Mouse (Mus musculus) left cerebral cortex, adult 8-10 months (tissue): ENCODE measurements around the gene Asz1. TPM values are rescaled to one million over a fixed set of nuclear protein-coding genes. Genes with fewer than 3 reads are reported as not detected.
A peak's percentile ranks its signal among the peaks of the same experiment; 100 is the strongest.

Source experiments
- DNase-seq, 2 experiments: peaks; one replicate each; pipeline ENCODE4 v3.0.0; 2022; ENCODE audit warnings: low spot score in 2 of 2
- total RNA-seq, 4 experiments: library from RNA; stranded (reverse); gene quantifications; 2 replicates each; pipeline ENCODE4 v1.2.4; 2022

Asz1 gene
- not detected for total RNA-seq

GRCm38 (mm10) chr6:18108934-18109333 is at the start of gene Asz1:
Gene Asz1, minus strand, starts transcription at chr6:18109061.
- no peak for DNase-seq

DNA sequence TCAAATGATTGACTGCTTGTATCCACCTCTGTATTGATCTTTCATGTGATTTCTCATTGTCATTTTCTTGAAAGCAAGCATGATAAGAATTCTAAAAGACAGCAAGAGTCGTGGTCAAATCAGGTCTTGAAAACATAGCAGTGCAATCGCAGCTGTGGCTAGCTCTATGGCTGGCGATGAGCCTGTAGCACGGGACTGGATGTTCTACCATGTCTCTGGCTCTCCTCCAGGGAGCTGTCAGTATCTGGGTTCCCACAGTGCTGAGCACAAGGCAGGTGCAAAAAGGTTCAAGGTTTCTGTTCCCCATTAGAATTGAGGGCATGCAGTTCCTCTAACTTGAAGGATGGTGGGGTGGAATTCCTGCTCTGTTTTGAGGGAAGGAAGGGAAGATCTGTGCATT is 44.2 kb upstream of the Asz1 start:
- DNase-seq = no peak

DNA sequence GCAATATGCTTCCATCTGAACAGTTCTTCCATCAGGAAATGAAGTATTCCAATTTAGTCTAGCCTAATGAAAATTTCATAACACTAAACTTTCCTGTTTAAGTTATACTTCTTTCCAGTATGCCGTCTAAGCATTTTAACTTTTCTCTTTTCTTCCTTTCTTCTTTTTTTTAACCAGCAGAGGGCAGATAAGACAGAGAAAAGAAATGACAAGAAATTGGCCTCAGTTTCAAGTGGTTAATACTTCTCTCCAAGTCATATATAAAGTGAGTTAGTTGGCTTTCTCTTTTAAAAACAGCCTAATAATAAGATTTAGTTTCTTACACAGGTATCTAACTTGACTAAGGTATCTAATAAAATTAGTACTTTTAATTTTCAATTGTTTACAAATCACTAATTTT is 26.4 kb upstream of the Asz1 start:
- no peak for DNase-seq

DNA sequence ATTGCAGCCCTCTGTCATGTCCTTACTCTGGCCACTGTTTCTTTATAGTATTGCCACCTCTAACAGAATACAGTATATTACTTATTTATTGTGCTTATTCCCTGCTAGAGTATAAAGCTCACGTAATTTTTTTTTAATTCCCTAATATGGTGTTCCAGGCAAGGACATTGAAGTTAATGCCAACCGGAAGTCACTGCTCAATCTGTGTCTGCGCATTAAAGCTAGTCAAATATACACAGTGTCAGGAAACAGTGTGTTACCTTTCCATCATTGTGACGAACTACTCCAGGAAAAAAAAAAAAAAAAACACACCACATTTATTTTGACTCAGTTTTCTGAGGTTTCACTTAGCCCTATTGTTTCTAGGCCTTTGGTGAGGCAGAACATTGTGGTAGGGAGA is 19.2 kb upstream of the Asz1 start:
- DNase-seq = no peak

DNA sequence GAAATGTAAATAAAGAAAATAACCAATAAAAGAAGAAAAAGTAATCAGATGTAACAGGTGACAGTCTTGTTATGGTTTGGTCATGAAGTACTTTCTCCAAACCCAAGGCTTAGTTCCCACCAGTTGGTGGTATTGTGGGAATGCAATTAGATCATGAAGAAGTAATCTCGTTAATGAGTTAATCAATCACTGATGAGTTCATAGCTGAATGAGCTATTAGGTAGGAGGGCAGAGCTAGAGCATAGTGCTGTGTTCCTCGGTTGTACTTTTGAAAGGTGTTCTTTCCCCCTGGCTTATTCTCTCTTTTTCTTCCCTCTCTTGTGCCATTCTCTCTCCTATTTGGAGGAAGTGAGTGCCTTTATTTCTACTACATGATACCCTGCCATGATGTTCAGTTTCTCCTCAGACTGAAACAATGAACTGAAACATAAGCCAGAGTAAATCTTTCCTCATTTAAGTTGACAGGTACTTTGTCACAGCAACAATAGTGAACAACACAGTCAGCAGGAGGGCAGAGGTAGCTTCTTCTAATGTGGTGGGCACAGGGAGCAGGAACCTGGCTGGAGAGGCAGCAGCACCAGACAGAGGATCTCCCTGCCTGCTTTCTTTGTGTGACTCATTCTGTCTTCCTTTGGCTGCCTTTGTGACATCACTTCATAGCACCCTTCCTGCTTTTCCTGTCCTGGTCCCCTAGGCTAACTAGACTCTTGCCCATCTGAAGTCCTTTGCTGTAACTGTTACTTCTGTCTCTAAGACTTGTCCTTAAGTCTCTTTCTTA is 18.5 kb upstream of the Asz1 start:
- no peak for DNase-seq

DNA sequence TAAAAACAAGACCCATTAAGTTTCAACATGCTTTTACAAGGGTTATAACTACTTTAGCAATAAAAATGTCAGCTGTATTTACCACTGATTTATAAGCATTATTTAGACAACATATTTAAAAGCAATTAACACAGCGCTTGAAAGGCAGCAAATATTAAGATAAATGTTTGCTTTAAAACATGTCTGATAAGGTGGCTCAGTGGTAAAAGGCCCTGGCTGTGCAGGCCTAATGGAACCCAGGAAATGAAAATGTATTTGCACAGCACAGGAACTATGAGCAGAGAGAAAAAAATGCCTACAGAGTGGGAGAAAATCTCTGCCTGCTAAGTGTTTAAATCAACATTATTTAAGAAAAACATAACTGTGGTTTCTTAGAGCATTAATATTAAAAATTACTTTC is 12.0 kb downstream of the Asz1 start:
- DNase-seq = no peak

- DNase-seq = no peak
Measured at GRCm38 (mm10) chr6:18089098-18089497, 19.8 kb downstream of the Asz1 start.

DNA sequence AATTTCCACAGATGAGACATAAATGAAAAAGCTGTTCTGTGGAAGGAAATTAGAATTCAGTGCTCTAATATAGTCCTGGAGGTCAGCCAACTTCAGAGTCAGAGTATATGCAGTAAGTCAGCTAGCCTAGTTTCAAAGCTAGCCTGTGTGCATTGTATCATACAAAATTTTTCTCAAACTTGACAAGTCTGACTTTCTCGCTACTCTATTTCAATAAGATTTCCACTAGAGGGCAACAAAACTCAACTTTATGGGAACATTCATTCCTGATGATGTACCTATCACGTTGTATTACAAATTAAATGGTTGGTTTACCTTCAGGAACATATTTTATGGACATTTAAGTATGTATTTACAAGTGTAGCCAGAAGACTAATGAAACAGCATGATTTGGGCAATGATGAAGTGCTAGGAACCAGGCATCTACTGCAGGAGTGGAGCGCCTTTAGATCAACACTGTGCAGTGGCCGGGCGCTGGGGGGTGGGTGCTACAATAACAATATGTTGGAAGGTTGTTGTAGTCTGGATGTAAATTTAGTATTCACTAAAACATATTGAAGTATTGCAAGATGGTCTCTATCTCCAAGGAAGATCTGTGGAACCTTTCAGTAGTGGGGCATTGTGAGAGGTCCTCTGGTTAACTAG is 21.6 kb downstream of the Asz1 start:
- no peak for DNase-seq

DNA sequence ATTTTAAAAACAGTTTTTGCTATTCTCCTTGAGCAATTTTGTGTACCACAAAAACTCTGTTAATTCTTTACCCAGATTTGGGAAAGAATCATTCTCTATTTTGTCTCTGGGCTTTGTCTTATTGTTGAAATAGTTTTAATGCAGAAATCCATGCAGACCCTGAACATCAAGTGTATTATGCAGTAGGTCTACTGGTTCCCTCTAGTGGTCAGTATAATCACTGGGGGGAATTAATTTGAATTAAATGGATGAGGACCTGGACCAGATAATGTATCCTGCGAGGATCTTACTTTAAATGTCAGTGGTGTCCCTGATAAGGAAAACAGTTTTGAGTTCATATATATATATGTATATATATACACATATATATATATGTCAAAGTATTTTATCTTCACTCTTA is 30.2 kb downstream of the Asz1 start:
- DNase-seq = no peak

GRCm38 (mm10) chr6:18076986-18077385 is 31.9 kb downstream of the Asz1 start:
- no peak for DNase-seq

GRCm38 (mm10) chr6:18076577-18076976 is 32.3 kb downstream of the Asz1 start:
- no peak for DNase-seq

DNA sequence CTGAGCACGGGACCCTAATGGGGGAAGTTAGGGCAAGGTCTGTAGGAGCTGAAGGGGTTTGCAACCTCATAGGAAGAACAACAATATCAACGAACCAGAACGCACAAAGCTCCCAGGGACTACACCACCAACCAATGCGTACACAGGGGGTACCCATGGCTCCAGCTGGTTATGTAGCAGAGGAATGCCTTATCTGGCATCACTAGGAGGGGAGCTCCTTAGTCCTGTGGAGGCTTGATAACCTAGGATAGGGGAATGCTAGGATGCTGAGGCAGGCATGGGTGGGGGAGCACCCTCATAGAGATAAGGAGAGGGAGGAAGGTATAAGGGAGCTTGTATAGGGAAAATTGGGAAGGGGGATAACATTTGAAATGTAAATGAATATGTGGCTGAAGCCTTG is 51.0 kb downstream of the Asz1 start:
- DNase-seq = no peak

GRCm38 (mm10) chr6:18051702-18052101 is 57.2 kb downstream of the Asz1 start:
- DNase-seq = peak in 1 of 2 experiments; percentile 47

- no peak for DNase-seq
Measured at GRCm38 (mm10) chr6:18044299-18044698, 64.6 kb downstream of the Asz1 start.

GRCm38 (mm10) chr6:18043172-18043571 is 65.7 kb downstream of the Asz1 start:
- DNase-seq = no peak

DNA sequence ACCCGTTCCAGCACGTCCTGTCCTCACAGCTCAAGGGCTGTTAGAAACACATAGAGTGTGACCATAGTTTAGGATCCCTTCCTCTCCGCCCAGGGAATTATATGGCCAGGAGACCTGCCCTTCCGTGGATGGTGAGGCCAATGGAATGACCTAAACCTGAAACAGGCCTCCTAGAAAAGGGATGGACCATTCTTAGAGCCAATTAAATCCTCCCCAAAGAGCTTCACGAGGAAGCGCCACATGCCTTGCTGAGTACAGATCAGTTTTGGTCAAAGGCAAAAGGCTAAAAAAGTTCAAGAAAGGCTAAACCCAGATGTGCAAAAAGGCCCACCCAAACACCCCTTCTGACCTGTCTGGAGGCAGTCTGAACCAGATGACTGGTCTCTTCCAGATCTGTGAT is 76.6 kb downstream of the Asz1 start:
- DNase-seq = no peak

DNA sequence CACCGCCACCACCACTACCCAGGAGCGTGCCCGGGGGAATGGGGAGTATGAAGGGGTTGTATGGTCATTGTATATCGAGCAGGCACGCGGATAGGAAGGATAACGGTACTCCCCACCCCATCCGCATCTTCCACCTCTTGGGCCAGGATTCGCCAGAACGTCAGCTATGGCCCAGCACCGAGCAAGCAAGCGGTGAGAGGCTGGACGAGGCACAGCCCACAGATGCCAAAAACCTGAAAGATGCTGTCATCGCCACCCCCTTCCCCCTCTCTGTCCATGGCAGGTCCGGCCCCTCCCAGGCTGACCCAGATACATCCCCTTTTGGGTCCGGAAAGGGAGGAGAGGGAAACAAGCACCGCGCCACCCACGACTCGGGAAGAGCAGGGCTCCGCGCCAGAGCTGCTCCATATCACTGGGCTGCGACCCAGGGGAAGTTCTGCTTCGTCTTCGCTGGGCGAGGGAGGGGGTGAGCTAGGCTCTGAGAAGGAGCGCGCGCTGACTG is 77.3 kb downstream of the Asz1 start:
- peak; percentile 37 to 48 for DNase-seq

- DNase-seq = no peak
Measured at GRCm38 (mm10) chr6:18030868-18031508, 77.9 kb downstream of the Asz1 start.

- no peak for DNase-seq
Measured at GRCm38 (mm10) chr6:18029746-18030656, 78.9 kb downstream of the Asz1 start, which contains the start of gene Wnt2. Gene Wnt2, minus strand, starts transcription at chr6:18030585.

GRCm38 (mm10) chr6:18024133-18024794 is 84.6 kb downstream of the Asz1 start:
- no peak for DNase-seq

DNA sequence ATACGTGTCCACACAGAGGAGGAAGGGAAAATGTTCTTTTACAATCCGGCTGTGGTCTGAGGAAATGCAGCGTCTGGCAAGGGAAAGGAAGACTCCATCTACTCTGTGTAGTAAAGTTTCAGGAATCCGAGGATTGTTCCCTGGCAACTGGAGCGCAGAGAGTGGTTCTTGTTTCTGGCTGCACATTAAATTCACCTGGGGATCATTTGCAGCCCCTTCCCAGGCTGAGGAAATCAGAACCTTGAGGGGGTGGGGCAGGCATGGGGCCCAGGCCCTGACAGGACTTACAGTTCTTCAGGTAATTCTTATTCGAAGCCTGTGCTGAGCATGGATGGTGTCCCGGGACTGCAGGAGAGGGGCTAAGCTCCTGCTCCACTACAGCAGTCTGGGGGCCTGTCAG is 95.5 kb downstream of the Asz1 start:
- no peak for DNase-seq
